Comparison of ENCODE assay signal across 8 mouse cellular contexts in genomic region chr5:125283748-125284640, GRCm38 (mm10). TPM values are rescaled to one million over a fixed set of nuclear protein-coding genes. Genes with fewer than 3 reads are reported as not detected.
DNase-seq lines count a peak whose midpoint lies in the region; ATAC-seq lines count a peak whose summit lies in the region.

No protein-coding gene starts in this region.

- H3K4me2 ChIP-seq in hindbrain, embryonic 15.5 days: peak overlapping the region; percentile 69
- H3K4me2 ChIP-seq in midbrain, embryonic 14.5 days (ENCODE audit: low read length): peak overlapping the region; percentile 60

- peak overlapping the region; percentile 39 for H3K4me3 ChIP-seq in hindbrain, embryonic 15.5 days
- H3K4me3 ChIP-seq in midbrain, embryonic 14.5 days (replicated peaks; ENCODE audit: low read depth, low read length): peak overlapping the region; percentile 33

- H3K4me1 ChIP-seq in hindbrain, embryonic 15.5 days (replicated peaks): peaks cover 17% of the 10 kb centered on the region
- peaks cover 9% of the 10 kb centered on the region; the same call in 1 of the 2 replicates for H3K4me1 ChIP-seq in midbrain, embryonic 14.5 days (ENCODE audit: control insufficient read depth, insufficient read depth, low read length)

- peak overlapping the region; percentile 42 for H3K9ac ChIP-seq in hindbrain, embryonic 15.5 days
- H3K9ac ChIP-seq in midbrain, embryonic 14.5 days (replicated peaks; ENCODE audit: low read length): peak overlapping the region; percentile 46; the same call in 1 of the 2 replicates

- 16% methylated on average over 35 of the region's 35 CpGs for WGBS in hindbrain, embryonic 15.5 days
- 18% methylated on average over 35 of the region's 35 CpGs for WGBS in midbrain, embryonic 14.5 days

- H3K9me3 ChIP-seq in hindbrain, embryonic 15.5 days: no peaks in the 10 kb centered on the region
- no peaks in the 10 kb centered on the region for H3K9me3 ChIP-seq in midbrain, embryonic 14.5 days (ENCODE audit: control insufficient read depth, low read length)

- peak overlapping the region; percentile 48 for H3K27ac ChIP-seq in hindbrain, embryonic 15.5 days (replicated peaks)
- 0 out of 2 replicates have a peak overlapping the region, but pooled peaks have one; percentile 52 for H3K27ac ChIP-seq in midbrain, embryonic 14.5 days (replicated peaks; ENCODE audit: low read depth, low read length)

- intact Hi-C loops in left cerebral cortex, postnatal 25 days (cut with DNase I): no loop called here

- peak; percentile 72 for DNase-seq in urinary bladder, postnatal 14 days (ENCODE audit: low spot score)
- no peak for DNase-seq in urinary bladder, adult 2 months (ENCODE audit: low spot score)
- peak; percentile 52 for DNase-seq in fibroblast of lung, adult 2 months (ENCODE audit: low read depth)
- DNase-seq in left cerebral cortex, postnatal 25 days (ENCODE audit: low spot score in 2 of 2): peak; percentile 43 to 75
- DNase-seq in midbrain, embryonic 14.5 days: peak; percentile 88
- no peak for DNase-seq in thymus, adult 18-20 months

- ATAC-seq in hindbrain, embryonic 15.5 days (ENCODE audit: low FRiP score, low read depth): peak; percentile 81
- peak; percentile 77 for ATAC-seq in midbrain, embryonic 14.5 days (ENCODE audit: low FRiP score, low TSS enrichment)
- ATAC-seq in activated CD4-positive, CD25-positive, alpha-beta regulatory T cell, adult 4 months: no peak

- 0 out of 2 replicates have a peak, but pooled peaks cover 4% of the 10 kb centered on the region for H3K36me3 ChIP-seq in hindbrain, embryonic 15.5 days
- no peaks in the 10 kb centered on the region for H3K36me3 ChIP-seq in midbrain, embryonic 14.5 days (ENCODE audit: control insufficient read depth, insufficient read depth, low read length)

- H3K27me3 ChIP-seq in hindbrain, embryonic 15.5 days: no peaks in the 10 kb centered on the region
- no peaks in the 10 kb centered on the region for H3K27me3 ChIP-seq in midbrain, embryonic 14.5 days (ENCODE audit: control insufficient read depth, insufficient read depth, low read length)

RNA-seq across cellular contexts. Expression of gene Scarb1, which starts 56.9 kb away (rescaled TPM):
- 75.6 and 92.2 TPM in 2 replicates for polyA plus RNA-seq in urinary bladder, adult 2 months (2012; rRNA removed)
- 46.6 and 52.4 TPM in 2 replicates for polyA plus RNA-seq in hindbrain, embryonic 15.5 days (2015; fragmentation: Nextera tagmentation; extraction: Ambion mirVana)
- 10 to 100 TPM; 24.6 to 28.9 TPM for total RNA-seq in left cerebral cortex, postnatal 25 days (2021)
- 22.8 and 26.8 TPM in 2 replicates for polyA plus RNA-seq in midbrain, embryonic 14.5 days (2014; fragmentation: Nextera tagmentation; extraction: Ambion mirVana)
- polyA plus RNA-seq in activated CD4-positive, CD25-positive, alpha-beta regulatory T cell, adult 4 months (2017; shearing (Covaris generic)): 1 to 10 TPM; 8.8 to 9.4 TPM

Comparison
In these comparisons a context has a peak if more than half of its experiments do, and no peak if none do; other contexts are left out.
1. DNase-seq: peak in urinary bladder, postnatal 14 days (single experiment), fibroblast of lung, adult 2 months (single experiment), left cerebral cortex, postnatal 25 days (2 of 2) and midbrain, embryonic 14.5 days (single experiment); none in urinary bladder, adult 2 months (single experiment) and thymus, adult 18-20 months (0 of 2).